Mouse (Mus musculus) ovary, postnatal 10 days (tissue): Measurements from ENCODE around the gene Psmg4.

ENCODE experiments used
- DNase-seq: peaks from one replicate; pipeline ENCODE4 v3.0.0; 2022; ENCODE audit warnings: low spot score

Gene Psmg4

GRCm38 (mm10) chr13:34205216-34205615, 42.5 kb downstream of the Psmg4 start:
- no peak for DNase-seq

- DNase-seq, result no peak
Measured at GRCm38 (mm10) chr13:34207714-34208470, 45.1 kb downstream of the Psmg4 start.

- DNase-seq, result no peak
Measured at GRCm38 (mm10) chr13:34211261-34211775, 48.6 kb downstream of the Psmg4 start.

- no peak for DNase-seq
Measured at GRCm38 (mm10) chr13:34212735-34213212, 50.0 kb downstream of the Psmg4 start.

- DNase-seq, result no peak
Measured at GRCm38 (mm10) chr13:34214855-34215254, 52.1 kb downstream of the Psmg4 start.

GRCm38 (mm10) chr13:34218776-34219175, 56.0 kb downstream of the Psmg4 start:
- DNase-seq, result no peak

- DNase-seq, result no peak
Measured at GRCm38 (mm10) chr13:34219728-34220127, 57.0 kb downstream of the Psmg4 start.

- peak; percentile 7 for DNase-seq
Measured at GRCm38 (mm10) chr13:34222985-34223384, 60.2 kb downstream of the Psmg4 start.

- no peak for DNase-seq
Measured at GRCm38 (mm10) chr13:34226940-34227339, 64.2 kb downstream of the Psmg4 start.
